Mouse (Mus musculus): ENCODE measurements around the gene Trnp1. TPM values are rescaled to one million over a fixed set of nuclear protein-coding genes. Genes with fewer than 3 reads are reported as not detected.
"Not testable (repeated sequence)": the region's sequence is repeated elsewhere in the genome, so short reads cannot be mapped to it uniquely, and the experiment has no call there.

The Trnp1 gene
- polyA plus RNA-seq, 1 experiment from 2014 or later, result 1.4 TPM

GRCm38 (mm10) chr4:133518601-133519368, 20.4 kb upstream of the Trnp1 start, which contains the start of gene Kdf1:
Kdf1 (plus strand) TSS chr4:133518963.
- H3K27ac ChIP-seq (ENCODE audit: low read depth, low read length), result no peak within 1 kb of the TSS
- H3K36me3 ChIP-seq (ENCODE audit: control insufficient read depth, insufficient read depth, low read length), result no peaks in the 10 kb centered on the region
- peak within 1 kb of the TSS; percentile 78 for H3K4me2 ChIP-seq
- H3K4me1 ChIP-seq (ENCODE audit: control insufficient read depth, insufficient read depth, low read length), result peaks cover 9% of the 10 kb centered on the region
- H3K9me3 ChIP-seq (replicated peaks; ENCODE audit: control insufficient read depth, low read length), result no peaks in the 10 kb centered on the region
- peak within 1 kb of the TSS; percentile 54 for H3K4me3 ChIP-seq (ENCODE audit: low read depth, low read length)
- H3K27me3 ChIP-seq (ENCODE audit: control insufficient read depth, insufficient read depth, low read length), result peaks cover 36% of the 10 kb centered on the region
- peak within 1 kb of the TSS; percentile 65 for H3K9ac ChIP-seq (ENCODE audit: low read depth, low read length)
- no peak; the same call in 1 of the 2 replicates for ATAC-seq (replicated peaks; ENCODE audit: insufficient number of reproducible peaks, low FRiP score, low TSS enrichment)
- WGBS (ENCODE audit: insufficient replicate concordance), result 5% methylated on average over 47 of the region's 69 CpGs

GRCm38 (mm10) chr4:133512972-133513371, 14.6 kb upstream of the Trnp1 start:
- H3K27ac ChIP-seq (ENCODE audit: low read depth, low read length), result no peak overlapping the region
- H3K4me3 ChIP-seq (ENCODE audit: low read depth, low read length), result no peak overlapping the region
- no peak overlapping the region for H3K9ac ChIP-seq (ENCODE audit: low read depth, low read length)
- ATAC-seq (replicated peaks; ENCODE audit: insufficient number of reproducible peaks, low FRiP score, low TSS enrichment), result no peak
- no peak overlapping the region for H3K4me2 ChIP-seq
- H3K4me1 ChIP-seq (ENCODE audit: control insufficient read depth, insufficient read depth, low read length), result no peaks in the 10 kb centered on the region
- 11% methylated on average over 8 of the region's 8 CpGs for WGBS (ENCODE audit: insufficient replicate concordance)
- H3K36me3 ChIP-seq (ENCODE audit: control insufficient read depth, insufficient read depth, low read length), result no peaks in the 10 kb centered on the region
- peaks cover 8% of the 10 kb centered on the region for H3K27me3 ChIP-seq (ENCODE audit: control insufficient read depth, insufficient read depth, low read length)
- no peaks in the 10 kb centered on the region for H3K9me3 ChIP-seq (replicated peaks; ENCODE audit: control insufficient read depth, low read length)

- H3K4me2 ChIP-seq; H3K4me3 ChIP-seq (ENCODE audit: low read depth, low read length); H3K9me3 ChIP-seq (replicated peaks; ENCODE audit: control insufficient read depth, low read length); ATAC-seq (replicated peaks; ENCODE audit: insufficient number of reproducible peaks, low FRiP score, low TSS enrichment); H3K27ac ChIP-seq (ENCODE audit: low read depth, low read length); H3K36me3 ChIP-seq (ENCODE audit: control insufficient read depth, insufficient read depth, low read length); H3K4me1 ChIP-seq (ENCODE audit: control insufficient read depth, insufficient read depth, low read length); H3K9ac ChIP-seq (ENCODE audit: low read depth, low read length); H3K27me3 ChIP-seq (ENCODE audit: control insufficient read depth, insufficient read depth, low read length): not testable (repeated sequence)
- WGBS (ENCODE audit: insufficient replicate concordance), result 50% methylated on average over 4 of the region's 5 CpGs
Observed at GRCm38 (mm10) chr4:133512511-133512910, 14.2 kb upstream of the Trnp1 start.

GRCm38 (mm10) chr4:133511050-133511449, 12.7 kb upstream of the Trnp1 start:
- Histone ChIP-seq H3K4me2 (no peak overlapping the region), H3K9ac (ENCODE audit: low read depth, low read length) (no peak overlapping the region), H3K4me3 (ENCODE audit: low read depth, low read length) (no peak overlapping the region), H3K36me3 (ENCODE audit: control insufficient read depth, insufficient read depth, low read length) (no peaks in the 10 kb centered on the region), H3K9me3 (replicated peaks; ENCODE audit: control insufficient read depth, low read length) (no peaks in the 10 kb centered on the region), H3K27ac (ENCODE audit: low read depth, low read length) (no peak overlapping the region), H3K4me1 (ENCODE audit: control insufficient read depth, insufficient read depth, low read length) (no peaks in the 10 kb centered on the region), H3K27me3 (ENCODE audit: control insufficient read depth, insufficient read depth, low read length) (peaks cover 8% of the 10 kb centered on the region)
- ATAC-seq (replicated peaks; ENCODE audit: insufficient number of reproducible peaks, low FRiP score, low TSS enrichment), result no peak
- 74% methylated on average over 5 of the region's 5 CpGs for WGBS (ENCODE audit: insufficient replicate concordance)

- H3K9ac ChIP-seq (ENCODE audit: low read depth, low read length), result no peak overlapping the region
- no peaks in the 10 kb centered on the region for H3K9me3 ChIP-seq (replicated peaks; ENCODE audit: control insufficient read depth, low read length)
- 80% methylated on average over 7 of the region's 7 CpGs for WGBS (ENCODE audit: insufficient replicate concordance)
- H3K27me3 ChIP-seq (ENCODE audit: control insufficient read depth, insufficient read depth, low read length), result peaks cover 22% of the 10 kb centered on the region
- no peaks in the 10 kb centered on the region for H3K36me3 ChIP-seq (ENCODE audit: control insufficient read depth, insufficient read depth, low read length)
- H3K4me3 ChIP-seq (ENCODE audit: low read depth, low read length), result no peak overlapping the region
- H3K27ac ChIP-seq (ENCODE audit: low read depth, low read length), result no peak overlapping the region
- H3K4me1 ChIP-seq (ENCODE audit: control insufficient read depth, insufficient read depth, low read length), result no peaks in the 10 kb centered on the region
- H3K4me2 ChIP-seq, result no peak overlapping the region
- no peak for ATAC-seq (replicated peaks; ENCODE audit: insufficient number of reproducible peaks, low FRiP score, low TSS enrichment)
Observed at GRCm38 (mm10) chr4:133508990-133509389, 10.6 kb upstream of the Trnp1 start.

- no peaks in the 10 kb centered on the region for H3K4me1 ChIP-seq (ENCODE audit: control insufficient read depth, insufficient read depth, low read length)
- no peak for ATAC-seq (replicated peaks; ENCODE audit: insufficient number of reproducible peaks, low FRiP score, low TSS enrichment)
- no peak overlapping the region for H3K4me2 ChIP-seq
- no peaks in the 10 kb centered on the region for H3K36me3 ChIP-seq (ENCODE audit: control insufficient read depth, insufficient read depth, low read length)
- H3K27me3 ChIP-seq (ENCODE audit: control insufficient read depth, insufficient read depth, low read length), result peaks cover 39% of the 10 kb centered on the region
- H3K9ac ChIP-seq (ENCODE audit: low read depth, low read length), result no peak overlapping the region
- no peak overlapping the region for H3K4me3 ChIP-seq (ENCODE audit: low read depth, low read length)
- H3K9me3 ChIP-seq (replicated peaks; ENCODE audit: control insufficient read depth, low read length), result no peaks in the 10 kb centered on the region
- H3K27ac ChIP-seq (ENCODE audit: low read depth, low read length), result no peak overlapping the region
- 51% methylated on average over 5 of the region's 5 CpGs for WGBS (ENCODE audit: insufficient replicate concordance)
Observed at GRCm38 (mm10) chr4:133506573-133506972, 8.2 kb upstream of the Trnp1 start.

- Histone ChIP-seq H3K4me2 (no peak overlapping the region), H3K9me3 (replicated peaks; ENCODE audit: control insufficient read depth, low read length) (no peaks in the 10 kb centered on the region), H3K27ac (ENCODE audit: low read depth, low read length) (no peak overlapping the region), H3K27me3 (ENCODE audit: control insufficient read depth, insufficient read depth, low read length) (peaks cover 56% of the 10 kb centered on the region), H3K4me3 (ENCODE audit: low read depth, low read length) (no peak overlapping the region), H3K9ac (ENCODE audit: low read depth, low read length) (no peak overlapping the region), H3K4me1 (ENCODE audit: control insufficient read depth, insufficient read depth, low read length) (no peaks in the 10 kb centered on the region), H3K36me3 (ENCODE audit: control insufficient read depth, insufficient read depth, low read length) (no peaks in the 10 kb centered on the region)
- WGBS (ENCODE audit: insufficient replicate concordance), result 58% methylated on average over 9 of the region's 9 CpGs
- no peak for ATAC-seq (replicated peaks; ENCODE audit: insufficient number of reproducible peaks, low FRiP score, low TSS enrichment)
Observed at GRCm38 (mm10) chr4:133504755-133505485, 6.6 kb upstream of the Trnp1 start.

- 52% methylated on average over 5 of the region's 5 CpGs for WGBS (ENCODE audit: insufficient replicate concordance)
- ATAC-seq (replicated peaks; ENCODE audit: insufficient number of reproducible peaks, low FRiP score, low TSS enrichment), result no peak
Observed at GRCm38 (mm10) chr4:133504300-133504699, 6.0 kb upstream of the Trnp1 start.

More at GRCm38 (mm10) chr4:133504300-133504699, 6.0 kb upstream of the Trnp1 start:
- H3K4me2 ChIP-seq, result no peak overlapping the region
- H3K36me3 ChIP-seq (ENCODE audit: control insufficient read depth, insufficient read depth, low read length), result no peaks in the 10 kb centered on the region
- H3K9me3 ChIP-seq (replicated peaks; ENCODE audit: control insufficient read depth, low read length), result no peaks in the 10 kb centered on the region
- H3K27me3 ChIP-seq (ENCODE audit: control insufficient read depth, insufficient read depth, low read length), result peaks cover 62% of the 10 kb centered on the region
- no peak overlapping the region for H3K4me3 ChIP-seq (ENCODE audit: low read depth, low read length)
- H3K27ac ChIP-seq (ENCODE audit: low read depth, low read length), result no peak overlapping the region
- no peak overlapping the region for H3K9ac ChIP-seq (ENCODE audit: low read depth, low read length)
- H3K4me1 ChIP-seq (ENCODE audit: control insufficient read depth, insufficient read depth, low read length), result no peaks in the 10 kb centered on the region

All from heart, embryonic 11.5 days (tissue).